Mouse (Mus musculus): ENCODE measurements around the gene Gsta2. TPM values are rescaled to one million over a fixed set of nuclear protein-coding genes. Genes with fewer than 3 reads are reported as not detected.
"Not testable (repeated sequence)": the region's sequence is repeated elsewhere in the genome, so short reads cannot be mapped to it uniquely, and the experiment has no call there.

Gene Gsta2
- polyA plus RNA-seq, 1 experiment from 2014 or later: 0.20 TPM

DNA sequence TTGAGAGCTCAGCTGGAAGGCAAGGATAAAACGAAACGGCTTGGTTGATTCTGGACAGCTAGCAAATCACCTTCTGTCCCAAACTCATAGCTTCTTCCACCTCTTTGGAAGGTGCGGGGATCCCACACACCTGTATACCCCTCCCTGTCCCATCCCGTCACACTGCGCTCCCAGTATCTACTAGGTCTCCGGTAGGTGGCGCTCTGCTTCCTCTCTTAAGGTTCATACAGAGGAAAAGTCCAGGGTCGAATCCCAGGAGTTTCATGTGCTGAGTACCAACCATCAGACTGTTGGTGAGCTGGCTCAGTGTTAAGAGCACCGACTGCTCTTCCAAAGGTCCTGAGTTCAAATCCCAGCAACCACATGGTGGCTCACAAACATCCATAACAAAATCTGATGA is 2.5 kb upstream of the Gsta2 start:
- H3K27me3 ChIP-seq (ENCODE audit: control insufficient read depth, insufficient read depth, low read length): no peaks in the 10 kb centered on the region

DNA sequence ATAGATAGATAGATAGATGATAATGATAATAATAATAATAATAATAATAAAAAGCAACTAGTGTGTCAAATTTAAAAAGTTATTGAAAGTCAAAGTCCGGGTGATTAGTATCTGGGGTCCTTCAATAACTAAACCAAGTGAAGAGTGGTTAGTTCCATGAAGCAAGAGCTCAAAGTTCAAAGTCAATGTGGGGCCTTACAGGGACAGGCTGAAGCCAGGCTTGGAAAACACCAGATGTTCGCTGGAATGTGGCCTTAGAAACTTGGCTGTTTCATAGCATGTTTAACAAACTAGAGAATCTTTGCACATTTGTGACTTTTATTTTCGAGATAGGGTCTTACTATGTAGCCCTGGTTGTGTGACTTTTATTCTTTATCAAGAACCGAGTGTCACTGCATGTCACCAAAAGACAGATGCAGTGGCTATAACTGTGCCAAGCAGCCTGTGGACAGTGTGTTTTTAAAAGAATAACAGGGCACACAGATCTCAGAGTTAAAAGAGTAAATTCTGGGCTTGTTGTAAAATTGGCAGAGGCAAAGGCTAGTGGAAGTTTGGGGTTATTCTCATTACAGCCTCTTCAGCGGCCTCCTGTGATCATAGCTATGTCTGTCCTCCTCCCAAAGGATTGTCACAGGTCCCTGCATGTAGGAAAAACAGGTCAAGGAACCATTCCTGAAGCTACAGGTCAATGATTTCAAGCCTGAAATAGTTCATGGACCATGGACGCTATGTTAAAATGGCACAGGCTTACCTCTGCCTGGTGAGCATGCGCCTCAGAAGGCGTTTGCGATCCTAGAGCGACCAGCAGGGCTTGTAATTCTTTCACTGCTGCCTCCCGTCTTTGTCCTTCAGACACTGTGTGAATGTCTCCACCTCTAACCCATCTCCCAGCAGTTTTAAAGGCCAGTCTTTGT is 666 bp downstream of the Gsta2 start:
- WGBS: 77% methylated on average over 11 of the region's 11 CpGs
- H3K36me3 ChIP-seq (ENCODE audit: control insufficient read depth, insufficient read depth): no peaks in the 10 kb centered on the region
- H3K9me3 ChIP-seq (replicated peaks; ENCODE audit: control insufficient read depth, low read length): no peaks in the 10 kb centered on the region
- no peaks in the 10 kb centered on the region for H3K4me1 ChIP-seq (ENCODE audit: control insufficient read depth, insufficient read depth, low read length)
- H3K4me3 ChIP-seq (ENCODE audit: low read length): no peak overlapping the region
- no peak for ATAC-seq (replicated peaks; ENCODE audit: extremely low read depth, insufficient read depth, low FRiP score)
- no peak overlapping the region for H3K27ac ChIP-seq (ENCODE audit: low read length)
- H3K4me2 ChIP-seq (ENCODE audit: low read depth, low read length): no peak overlapping the region
- no peaks in the 10 kb centered on the region for H3K27me3 ChIP-seq (ENCODE audit: control insufficient read depth, insufficient read depth, low read length)
- no peak overlapping the region for H3K9ac ChIP-seq (ENCODE audit: low read length)

More for the DNA sequence above, 2.5 kb upstream of the Gsta2 start:
- ATAC-seq (replicated peaks; ENCODE audit: extremely low read depth, insufficient read depth, low FRiP score): no peak
- H3K4me3 ChIP-seq (ENCODE audit: low read length): no peak overlapping the region
- no peak overlapping the region for H3K4me2 ChIP-seq (ENCODE audit: low read depth, low read length)
- H3K4me1 ChIP-seq (ENCODE audit: control insufficient read depth, insufficient read depth, low read length): no peaks in the 10 kb centered on the region
- WGBS: 13% methylated on average over 9 of the region's 9 CpGs
- H3K36me3 ChIP-seq (ENCODE audit: control insufficient read depth, insufficient read depth): no peaks in the 10 kb centered on the region
- no peak overlapping the region for H3K9ac ChIP-seq (ENCODE audit: low read length)
- H3K9me3 ChIP-seq (replicated peaks; ENCODE audit: control insufficient read depth, low read length): no peaks in the 10 kb centered on the region
- H3K27ac ChIP-seq (ENCODE audit: low read length): no peak overlapping the region

DNA sequence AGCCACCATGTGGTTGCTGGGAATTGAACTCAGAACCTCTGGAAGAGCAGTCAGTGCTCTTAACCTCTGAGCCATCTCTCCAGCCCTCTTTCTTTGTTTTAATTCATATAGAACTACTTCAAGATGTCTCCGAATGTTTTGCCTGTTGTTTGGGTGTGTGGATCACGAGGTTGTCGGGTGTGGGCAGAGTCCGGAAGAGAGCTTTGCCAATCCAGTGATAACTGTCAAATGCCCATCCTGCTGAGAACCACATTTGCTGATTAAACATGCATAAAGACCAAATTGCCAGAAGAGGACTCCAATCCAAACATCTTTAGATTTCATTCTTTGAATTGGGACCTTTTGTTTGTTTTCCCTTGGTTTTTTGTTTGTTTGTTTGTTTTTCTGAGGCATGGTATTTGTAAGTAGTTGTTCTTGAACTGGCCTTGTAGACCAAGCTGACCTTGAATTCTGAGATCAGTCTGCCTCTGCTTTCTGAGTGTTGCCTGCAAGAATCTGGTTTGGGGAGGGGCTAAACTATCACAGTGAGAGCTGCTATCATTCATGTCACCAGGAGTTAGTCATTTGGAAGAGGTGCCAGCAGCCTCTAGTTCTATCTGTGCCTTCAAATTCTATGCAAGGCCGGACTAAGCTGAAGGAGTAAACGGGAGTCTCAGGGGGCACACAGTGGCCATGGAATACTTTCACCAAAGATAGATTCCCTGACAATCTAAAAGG is 3.9 kb downstream of the Gsta2 start:
- Histone ChIP-seq H3K9ac (ENCODE audit: low read length) (no peak overlapping the region), H3K36me3 (ENCODE audit: control insufficient read depth, insufficient read depth) (no peaks in the 10 kb centered on the region), H3K27me3 (ENCODE audit: control insufficient read depth, insufficient read depth, low read length) (no peaks in the 10 kb centered on the region), H3K4me2 (ENCODE audit: low read depth, low read length) (no peak overlapping the region), H3K4me1 (ENCODE audit: control insufficient read depth, insufficient read depth, low read length) (no peaks in the 10 kb centered on the region), H3K4me3 (ENCODE audit: low read length) (no peak overlapping the region), H3K27ac (ENCODE audit: low read length) (no peak overlapping the region), H3K9me3 (replicated peaks; ENCODE audit: control insufficient read depth, low read length) (no peaks in the 10 kb centered on the region)
- WGBS: 62% methylated on average over 6 of the region's 6 CpGs
- no peak for ATAC-seq (replicated peaks; ENCODE audit: extremely low read depth, insufficient read depth, low FRiP score)

DNA sequence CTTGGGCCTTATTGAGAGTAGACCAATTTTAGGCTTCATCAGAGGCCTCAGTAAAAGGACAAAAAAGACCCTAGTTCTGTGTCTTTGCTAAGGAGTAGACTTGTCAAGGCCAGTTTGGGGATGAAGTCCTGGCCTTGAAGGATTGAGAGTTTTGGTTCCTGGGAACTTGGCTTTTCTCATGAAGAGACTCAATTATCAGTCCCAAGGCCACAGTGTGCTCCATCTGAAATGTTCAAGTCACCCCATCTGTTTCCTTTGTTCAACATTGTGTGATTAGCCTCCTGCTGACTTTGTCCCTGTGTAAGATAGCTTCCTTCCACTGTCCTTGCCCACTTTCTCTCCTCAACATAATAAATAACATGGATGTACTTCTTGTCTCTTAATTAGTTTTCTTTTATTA is 5.6 kb downstream of the Gsta2 start:
- not testable (repeated sequence) for H3K4me3 ChIP-seq (ENCODE audit: low read length); H3K9me3 ChIP-seq (replicated peaks; ENCODE audit: control insufficient read depth, low read length); H3K27me3 ChIP-seq (ENCODE audit: control insufficient read depth, insufficient read depth, low read length); H3K27ac ChIP-seq (ENCODE audit: low read length); H3K4me1 ChIP-seq (ENCODE audit: control insufficient read depth, insufficient read depth, low read length); H3K9ac ChIP-seq (ENCODE audit: low read length); H3K36me3 ChIP-seq (ENCODE audit: control insufficient read depth, insufficient read depth); H3K4me2 ChIP-seq (ENCODE audit: low read depth, low read length); ATAC-seq (replicated peaks; ENCODE audit: extremely low read depth, insufficient read depth, low FRiP score)

DNA sequence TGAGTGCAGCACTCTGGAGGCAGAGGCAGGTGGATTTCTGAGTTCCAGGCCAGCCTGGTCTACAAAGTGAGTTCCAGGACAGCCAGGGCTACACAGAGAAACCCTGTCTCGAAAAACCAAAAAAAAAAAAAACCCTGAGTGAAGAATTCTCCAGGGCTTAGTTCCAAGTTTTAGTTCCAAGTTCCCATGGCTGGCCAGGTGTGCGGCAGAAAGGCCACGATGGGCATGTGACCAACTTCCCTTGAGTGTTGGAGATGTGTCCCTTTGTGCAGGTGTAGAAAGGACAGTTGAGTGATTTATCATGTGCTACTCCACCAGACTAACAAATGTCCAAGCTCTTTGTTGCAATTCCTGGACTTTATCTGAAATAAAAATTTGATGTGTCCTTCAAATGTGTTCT is 6.4 kb downstream of the Gsta2 start:
- not testable (repeated sequence) for H3K4me3 ChIP-seq (ENCODE audit: low read length); H3K27ac ChIP-seq (ENCODE audit: low read length); H3K9ac ChIP-seq (ENCODE audit: low read length); ATAC-seq (replicated peaks; ENCODE audit: extremely low read depth, insufficient read depth, low FRiP score); H3K4me2 ChIP-seq (ENCODE audit: low read depth, low read length); H3K27me3 ChIP-seq (ENCODE audit: control insufficient read depth, insufficient read depth, low read length); H3K9me3 ChIP-seq (replicated peaks; ENCODE audit: control insufficient read depth, low read length); H3K4me1 ChIP-seq (ENCODE audit: control insufficient read depth, insufficient read depth, low read length); H3K36me3 ChIP-seq (ENCODE audit: control insufficient read depth, insufficient read depth)
- WGBS: 79% methylated on average over 3 of the region's 3 CpGs

DNA sequence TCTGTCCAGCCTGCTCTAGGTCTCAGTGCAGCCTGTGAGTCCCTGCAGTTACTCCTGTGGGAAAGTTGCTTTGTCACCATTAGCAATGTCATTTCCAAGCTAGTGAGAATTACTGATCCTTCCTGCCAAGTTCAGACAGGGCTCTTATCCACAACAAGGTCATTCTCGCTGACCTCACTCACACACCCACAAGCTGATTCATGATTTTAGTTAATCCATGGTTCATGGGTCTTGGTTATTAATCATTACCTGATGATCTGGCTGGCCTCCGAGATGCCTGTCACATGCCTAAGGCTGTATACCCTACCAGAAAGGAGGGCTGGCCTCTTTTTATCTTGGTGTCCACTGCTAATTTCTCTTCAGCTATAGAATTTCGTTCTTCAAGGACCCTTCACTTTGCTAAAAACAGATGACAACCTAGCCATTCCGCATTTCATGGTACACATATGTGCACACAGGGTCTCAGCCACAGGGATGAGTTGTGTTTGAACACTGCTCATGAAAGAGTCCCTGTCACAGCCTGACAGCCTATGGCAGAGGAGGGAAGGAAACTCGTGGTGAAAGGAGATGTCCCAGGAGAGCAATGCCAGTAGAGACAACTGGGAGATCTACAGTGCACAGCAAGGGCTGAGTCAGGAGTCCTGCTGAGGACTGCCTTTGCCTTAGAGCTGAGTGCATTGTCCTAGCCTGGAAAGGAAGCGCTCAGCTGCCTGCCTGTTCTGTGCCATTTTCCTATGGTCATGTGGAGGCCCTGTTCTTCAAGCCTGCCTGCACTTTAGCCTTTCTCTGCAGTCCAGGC is 7.2 kb downstream of the Gsta2 start:
- H3K36me3 ChIP-seq (ENCODE audit: control insufficient read depth, insufficient read depth); H3K9me3 ChIP-seq (replicated peaks; ENCODE audit: control insufficient read depth, low read length); H3K27ac ChIP-seq (ENCODE audit: low read length); ATAC-seq (replicated peaks; ENCODE audit: extremely low read depth, insufficient read depth, low FRiP score); H3K4me3 ChIP-seq (ENCODE audit: low read length); H3K27me3 ChIP-seq (ENCODE audit: control insufficient read depth, insufficient read depth, low read length); H3K9ac ChIP-seq (ENCODE audit: low read length); H3K4me1 ChIP-seq (ENCODE audit: control insufficient read depth, insufficient read depth, low read length); H3K4me2 ChIP-seq (ENCODE audit: low read depth, low read length): not testable (repeated sequence)
- 59% methylated on average over 6 of the region's 6 CpGs for WGBS

DNA sequence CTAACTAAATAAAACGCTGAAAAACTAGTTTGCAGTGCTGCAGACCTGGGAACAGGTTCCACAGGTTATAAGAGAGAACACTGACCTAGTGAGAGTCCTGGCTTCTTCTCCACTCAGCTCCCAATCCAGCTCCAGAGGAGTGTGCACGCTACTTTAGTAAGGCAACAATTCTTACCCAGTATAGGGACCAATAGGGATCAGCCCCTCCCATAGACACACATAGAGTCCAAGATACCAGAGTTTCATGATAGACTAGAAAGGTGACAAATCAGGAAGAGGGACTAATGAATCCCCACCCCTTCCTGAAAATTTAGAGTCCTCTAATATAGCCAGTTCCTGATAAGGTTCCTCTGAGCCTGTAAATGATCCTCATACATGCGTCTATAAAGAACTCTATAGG is 8.6 kb downstream of the Gsta2 start:
- no peak overlapping the region for H3K9ac ChIP-seq (ENCODE audit: low read length)
- H3K27ac ChIP-seq (ENCODE audit: low read length): no peak overlapping the region
- H3K36me3 ChIP-seq (ENCODE audit: control insufficient read depth, insufficient read depth): no peaks in the 10 kb centered on the region
- no peak for ATAC-seq (replicated peaks; ENCODE audit: extremely low read depth, insufficient read depth, low FRiP score)
- H3K4me2 ChIP-seq (ENCODE audit: low read depth, low read length): no peak overlapping the region
- no peaks in the 10 kb centered on the region for H3K4me1 ChIP-seq (ENCODE audit: control insufficient read depth, insufficient read depth, low read length)
- H3K4me3 ChIP-seq (ENCODE audit: low read length): no peak overlapping the region
- H3K9me3 ChIP-seq (replicated peaks; ENCODE audit: control insufficient read depth, low read length): no peaks in the 10 kb centered on the region
- H3K27me3 ChIP-seq (ENCODE audit: control insufficient read depth, insufficient read depth, low read length): no peaks in the 10 kb centered on the region
- 49% methylated on average over 3 of the region's 3 CpGs for WGBS

DNA sequence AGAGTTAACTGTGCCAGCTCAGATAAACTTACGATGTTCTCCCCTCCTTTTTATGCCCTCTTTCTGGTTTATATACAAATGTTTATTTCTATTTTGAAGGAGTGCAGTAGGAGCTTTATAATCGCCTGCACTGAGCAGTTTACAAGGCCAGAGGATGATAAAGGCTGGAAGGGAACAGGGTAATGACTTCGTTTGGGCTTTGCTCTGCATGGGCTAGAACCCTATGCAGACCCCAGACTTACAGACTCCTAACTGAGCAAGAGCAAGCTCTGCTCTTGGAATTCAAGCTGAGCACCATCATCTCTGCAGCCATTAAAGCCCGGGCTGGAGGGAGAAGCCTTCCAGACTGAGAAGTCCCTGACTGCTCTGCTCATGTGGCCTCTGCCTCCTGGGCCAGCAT is 10.4 kb downstream of the Gsta2 start:
- H3K9ac ChIP-seq (ENCODE audit: low read length); H3K36me3 ChIP-seq (ENCODE audit: control insufficient read depth, insufficient read depth); H3K4me1 ChIP-seq (ENCODE audit: control insufficient read depth, insufficient read depth, low read length); H3K4me2 ChIP-seq (ENCODE audit: low read depth, low read length); H3K9me3 ChIP-seq (replicated peaks; ENCODE audit: control insufficient read depth, low read length); H3K27ac ChIP-seq (ENCODE audit: low read length); ATAC-seq (replicated peaks; ENCODE audit: extremely low read depth, insufficient read depth, low FRiP score); H3K4me3 ChIP-seq (ENCODE audit: low read length); H3K27me3 ChIP-seq (ENCODE audit: control insufficient read depth, insufficient read depth, low read length): not testable (repeated sequence)
- 55% methylated on average over 3 of the region's 4 CpGs for WGBS

DNA sequence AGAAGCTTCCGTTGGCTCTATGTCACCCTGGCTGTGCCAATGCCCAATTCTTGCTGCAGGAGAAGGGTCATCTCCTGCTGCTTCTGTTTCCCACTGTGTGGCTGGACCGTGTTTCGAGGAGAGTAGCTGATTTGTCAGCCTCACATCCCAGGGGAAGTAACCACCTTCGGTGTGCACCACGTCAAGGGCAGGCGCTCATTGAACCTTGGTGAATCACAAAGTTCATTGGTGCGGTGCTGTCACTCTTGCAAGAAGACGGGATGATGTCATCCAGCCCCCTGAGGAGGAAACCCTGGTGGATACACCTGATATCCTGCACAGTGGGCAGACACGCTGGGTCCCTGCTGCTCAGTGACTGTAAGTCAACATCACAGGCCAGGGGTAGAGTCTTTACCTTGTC is 12.5 kb downstream of the Gsta2 start:
- not testable (repeated sequence) for ATAC-seq (replicated peaks; ENCODE audit: extremely low read depth, insufficient read depth, low FRiP score); H3K27me3 ChIP-seq (ENCODE audit: control insufficient read depth, insufficient read depth, low read length); H3K4me2 ChIP-seq (ENCODE audit: low read depth, low read length); H3K4me3 ChIP-seq (ENCODE audit: low read length); H3K27ac ChIP-seq (ENCODE audit: low read length); H3K9me3 ChIP-seq (replicated peaks; ENCODE audit: control insufficient read depth, low read length); H3K36me3 ChIP-seq (ENCODE audit: control insufficient read depth, insufficient read depth); H3K9ac ChIP-seq (ENCODE audit: low read length); H3K4me1 ChIP-seq (ENCODE audit: control insufficient read depth, insufficient read depth, low read length)
- WGBS: 83% methylated on average over 9 of the region's 9 CpGs
